Mouse (Mus musculus) hindbrain, embryonic 13.5 days (tissue): ENCODE measurements around the gene Bhlha9. TPM values are rescaled to one million over a fixed set of nuclear protein-coding genes. Genes with fewer than 3 reads are reported as not detected.
"Not testable (repeated sequence)": the region's sequence is repeated elsewhere in the genome, so short reads cannot be mapped to it uniquely, and the experiment has no call there.

Experiments used
- ATAC-seq: fragments of 200-750 bp; cut with Nextera tagmentation; 2 replicates; pipeline ENCODE4 v1.8.0; 2017; ENCODE audit warnings: moderate TSS enrichment; ENCODE audit not compliant: low FRiP score
- H3K27ac ChIP-seq: fragments of 300-500 bp; sonication (generic); 2 replicates; pipeline ENCODE4 v1.5.1; 2015; ENCODE audit warnings: inconsistent platforms, mild to moderate bottlenecking, moderate library complexity
- H3K27me3 ChIP-seq: fragments of 300-500 bp; sonication (generic); 2 replicates; pipeline ENCODE4 v1.6.1; 2015; ENCODE audit warnings: mild to moderate bottlenecking, inconsistent platforms
- H3K36me3 ChIP-seq: fragments of 300-500 bp; sonication (generic); 2 replicates; pipeline ENCODE4 v1.6.1; 2015; ENCODE audit warnings: mild to moderate bottlenecking, inconsistent platforms
- H3K4me1 ChIP-seq: fragments of 300-500 bp; sonication (generic); replicated peaks from 2 replicates; pipeline ENCODE4 v1.6.1; 2015; ENCODE audit warnings: inconsistent platforms
- H3K4me2 ChIP-seq: fragments of 300-500 bp; sonication (generic); 2 replicates; pipeline ENCODE4 v1.6.1; 2015; ENCODE audit warnings: inconsistent platforms, mild to moderate bottlenecking, moderate library complexity
- H3K4me3 ChIP-seq: fragments of 300-500 bp; sonication (generic); 2 replicates; pipeline ENCODE4 v1.5.1; 2015; ENCODE audit warnings: mild to moderate bottlenecking, inconsistent platforms
- H3K9ac ChIP-seq: fragments of 300-500 bp; sonication (generic); 2 replicates; pipeline ENCODE4 v1.6.1; 2015; ENCODE audit warnings: mild to moderate bottlenecking, inconsistent platforms
- H3K9me3 ChIP-seq: fragments of 300-500 bp; sonication (generic); 2 replicates; pipeline ENCODE4 v1.6.1; 2016; ENCODE audit warnings: inconsistent platforms
- WGBS: fragments of 180-500 bp; shearing (Covaris S2); methylation state at CpG from one replicate; pipeline ENCODE4 v1.1.7; 2015; 5-methylcytosine and 5-hydroxymethylcytosine counted together
- polyA plus RNA-seq: library from polyadenylated mRNA; unstranded; fragments of >200 nt; fragmentation: Nextera tagmentation; extraction: Ambion mirVana; gene quantifications from 2 replicates; pipeline ENCODE4 v1.2.1, GENCODE M21; 2015

Bhlha9 gene
- polyA plus RNA-seq, 1 experiment from 2014 or later = 0.60 TPM

DNA sequence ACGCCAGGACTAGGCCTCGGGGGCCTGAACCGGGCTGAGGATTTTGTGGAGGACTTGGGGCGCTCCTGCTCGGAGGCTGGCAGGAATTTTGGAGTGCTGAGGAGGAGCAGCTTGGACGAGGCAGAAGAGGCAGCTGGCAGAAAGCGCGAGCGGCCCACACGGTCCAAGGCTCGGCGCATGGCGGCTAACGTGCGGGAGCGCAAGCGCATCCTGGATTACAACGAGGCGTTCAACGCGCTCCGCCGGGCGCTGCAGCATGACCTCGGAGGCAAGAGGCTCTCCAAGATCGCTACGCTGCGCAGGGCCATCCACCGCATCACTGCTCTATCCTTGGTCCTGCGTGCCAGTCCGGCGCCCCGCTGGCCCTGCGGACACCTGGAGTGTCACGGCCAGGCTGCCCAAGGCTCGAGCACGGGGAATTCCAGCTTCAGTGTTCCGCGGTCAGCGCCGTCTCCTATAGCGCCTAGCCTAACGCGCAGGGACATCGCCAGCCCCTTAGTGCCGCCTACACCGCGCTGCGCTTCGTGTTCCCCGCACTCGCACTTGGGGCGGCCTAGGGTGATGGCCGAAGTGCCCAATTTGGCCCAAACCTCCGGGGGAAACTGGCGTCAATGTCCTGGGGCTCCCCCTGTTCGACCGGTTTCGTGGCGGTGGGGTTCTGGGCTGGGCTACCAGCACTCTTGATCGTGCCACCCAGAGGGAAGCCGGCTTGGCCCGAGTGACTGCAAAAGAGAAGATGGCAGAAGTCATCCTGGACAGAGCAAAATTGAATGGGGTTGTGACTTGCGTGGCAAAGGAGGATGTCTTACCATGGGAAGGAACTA is 503 bp downstream of the Bhlha9 start:
- WGBS = 3% methylated on average over 63 of the region's 64 CpGs

DNA sequence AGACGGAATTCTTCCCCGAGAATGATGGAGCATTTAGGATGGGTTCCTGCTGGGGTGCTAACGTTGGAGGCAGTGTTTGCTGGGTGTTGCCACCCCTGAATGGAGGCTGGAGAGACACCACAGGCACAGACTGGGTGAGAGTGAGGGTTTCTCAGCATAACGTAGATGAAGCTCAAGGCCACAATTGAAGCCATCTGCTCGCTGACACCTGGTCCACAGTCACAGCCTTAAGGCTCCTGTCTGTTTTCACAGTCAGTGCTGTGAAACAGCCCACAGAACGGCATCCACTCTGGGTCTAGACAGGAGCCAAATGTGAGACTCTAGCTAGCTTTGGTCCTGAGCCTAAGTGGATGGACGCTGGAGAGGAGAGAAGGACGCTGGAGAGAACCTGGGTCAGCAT is 1.9 kb downstream of the Bhlha9 start:
- H3K4me1 ChIP-seq = peaks cover 13% of the 10 kb centered on the region
- H3K27ac ChIP-seq = no peak overlapping the region
- no peak for ATAC-seq
- H3K4me2 ChIP-seq = no peak overlapping the region
- peaks cover 68% of the 10 kb centered on the region for H3K27me3 ChIP-seq
- 63% methylated on average over 8 of the region's 8 CpGs for WGBS
- no peak overlapping the region for H3K4me3 ChIP-seq
- no peak overlapping the region for H3K9ac ChIP-seq
- H3K36me3 ChIP-seq = no peaks in the 10 kb centered on the region
- H3K9me3 ChIP-seq = no peaks in the 10 kb centered on the region

More for the DNA sequence above, 503 bp downstream of the Bhlha9 start:
- Histone ChIP-seq H3K27ac (no peak overlapping the region), H3K9ac (peak overlapping the region; percentile 74), H3K36me3 (no peaks in the 10 kb centered on the region), H3K27me3 (peaks cover 75% of the 10 kb centered on the region), H3K4me2 (peak overlapping the region; percentile 76), H3K4me1 (peaks cover 13% of the 10 kb centered on the region), H3K4me3 (peak overlapping the region; percentile 44), H3K9me3 (no peaks in the 10 kb centered on the region)
- 0 out of 2 replicates have a peak, but pooled peaks have one; percentile 36 for ATAC-seq

DNA sequence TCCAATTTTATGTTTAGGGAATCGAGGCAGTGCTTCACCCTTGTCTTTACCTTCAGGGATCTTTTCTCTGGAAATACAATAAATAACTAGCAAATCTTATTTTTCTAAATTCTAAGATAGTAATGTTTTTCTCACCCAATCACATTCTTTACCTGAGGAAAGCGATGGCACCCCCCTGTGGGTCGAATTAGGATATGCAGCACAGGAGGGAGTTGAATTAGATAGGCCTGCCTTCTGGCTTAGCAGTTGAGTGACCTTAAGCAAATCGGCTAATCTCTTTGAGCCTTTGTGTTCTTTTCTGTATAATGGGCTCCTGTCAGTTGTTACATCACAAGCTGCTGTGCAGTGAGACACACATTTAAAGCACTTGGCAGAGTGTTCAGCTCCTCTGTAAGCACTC is 2.4 kb downstream of the Bhlha9 start:
- Histone ChIP-seq H3K4me3 (no peak overlapping the region), H3K27me3 (peaks cover 65% of the 10 kb centered on the region), H3K27ac (no peak overlapping the region), H3K9me3 (no peaks in the 10 kb centered on the region), H3K9ac (no peak overlapping the region), H3K4me1 (peaks cover 14% of the 10 kb centered on the region), H3K4me2 (no peak overlapping the region), H3K36me3 (no peaks in the 10 kb centered on the region)
- no peak for ATAC-seq
- 44% methylated on average over 4 of the region's 4 CpGs for WGBS

DNA sequence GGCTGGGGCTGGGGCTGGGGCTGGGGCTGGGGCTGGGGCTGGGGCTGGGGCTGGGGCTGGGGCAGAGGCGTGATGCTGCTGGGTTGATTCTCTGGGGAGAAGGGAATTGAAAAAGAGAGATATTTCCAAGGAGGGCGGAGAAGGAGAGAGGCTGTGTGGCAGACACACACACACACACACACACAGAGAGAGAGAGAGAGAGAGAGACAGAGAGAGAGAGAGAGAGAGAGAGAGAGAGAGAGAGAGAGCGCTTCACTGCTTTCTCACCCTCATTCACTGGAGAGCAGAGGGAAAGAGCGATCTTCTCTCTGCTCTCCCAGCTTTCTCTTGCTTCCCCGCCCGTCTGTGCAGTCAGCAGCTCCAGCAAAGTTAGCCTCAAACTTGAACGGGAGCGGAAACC is 7.2 kb downstream of the Bhlha9 start, which contains the start of gene Trarg1:
Trarg1 (plus strand) TSS at position 301 of the 400 bp plus-strand sequence.
- not testable (repeated sequence) for H3K4me1 ChIP-seq, H3K36me3 ChIP-seq, ATAC-seq, H3K4me3 ChIP-seq, H3K4me2 ChIP-seq, H3K9ac ChIP-seq, H3K9me3 ChIP-seq, H3K27ac ChIP-seq
- H3K27me3 ChIP-seq = peaks cover 27% of the 10 kb centered on the region
- WGBS = 45% methylated on average over 7 of the region's 8 CpGs

DNA sequence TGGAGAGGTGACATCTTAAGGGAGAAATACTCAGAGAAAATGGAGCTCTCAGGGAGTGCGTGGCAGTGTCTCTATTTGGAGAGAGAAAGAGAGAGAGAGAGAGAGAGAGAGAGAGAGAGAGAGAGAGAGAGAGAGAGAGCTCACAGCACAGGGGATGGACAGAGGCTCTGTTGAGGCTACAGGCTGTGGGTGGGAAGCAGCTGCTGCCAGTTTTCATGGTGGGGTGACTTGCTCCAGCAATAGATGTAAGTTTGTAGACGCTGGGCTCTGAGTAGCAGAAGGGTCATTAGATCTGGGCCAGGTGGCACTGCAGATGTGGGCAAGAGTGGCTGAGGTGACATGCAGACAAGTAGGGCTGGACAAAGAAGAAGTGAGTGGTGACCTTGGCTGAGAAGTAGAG is 13.3 kb downstream of the Bhlha9 start:
- Histone ChIP-seq H3K27me3 (peaks cover 4% of the 10 kb centered on the region; the same call in 1 of the 2 replicates), H3K36me3 (no peaks in the 10 kb centered on the region), H3K9ac (no peak overlapping the region), H3K27ac (no peak overlapping the region), H3K4me2 (no peak overlapping the region), H3K4me3 (no peak overlapping the region), H3K4me1 (no peaks in the 10 kb centered on the region), H3K9me3 (no peaks in the 10 kb centered on the region)
- WGBS = 70% methylated on average over 2 of the region's 2 CpGs
- ATAC-seq = no peak

DNA sequence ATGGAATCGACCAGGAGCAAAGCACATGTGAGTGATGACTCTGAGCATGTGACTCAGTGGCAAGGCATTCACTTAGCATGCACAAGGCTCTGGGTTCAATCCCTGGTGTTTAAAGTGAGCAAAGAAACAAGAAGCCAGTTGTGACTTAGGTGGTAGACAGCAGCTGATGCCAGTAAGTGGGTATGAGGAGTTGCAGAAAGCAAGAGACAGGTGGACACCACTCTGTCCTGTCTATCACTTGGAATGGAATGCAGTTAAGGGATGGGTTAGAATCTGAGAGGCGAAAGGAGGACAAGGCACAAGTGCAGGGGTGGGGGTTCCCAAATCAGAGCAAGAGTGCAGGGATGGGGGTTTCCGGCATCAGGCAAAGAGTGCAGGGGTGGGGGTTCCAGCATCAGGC is 19.8 kb downstream of the Bhlha9 start:
- H3K27me3 ChIP-seq = no peaks in the 10 kb centered on the region
- ATAC-seq = no peak
- no peaks in the 10 kb centered on the region for H3K36me3 ChIP-seq
- WGBS = 81% methylated on average over 3 of the region's 3 CpGs
- no peak overlapping the region for H3K9ac ChIP-seq
- no peak overlapping the region for H3K4me3 ChIP-seq
- no peak overlapping the region for H3K27ac ChIP-seq
- no peaks in the 10 kb centered on the region for H3K9me3 ChIP-seq
- H3K4me2 ChIP-seq = no peak overlapping the region
- H3K4me1 ChIP-seq = no peaks in the 10 kb centered on the region

DNA sequence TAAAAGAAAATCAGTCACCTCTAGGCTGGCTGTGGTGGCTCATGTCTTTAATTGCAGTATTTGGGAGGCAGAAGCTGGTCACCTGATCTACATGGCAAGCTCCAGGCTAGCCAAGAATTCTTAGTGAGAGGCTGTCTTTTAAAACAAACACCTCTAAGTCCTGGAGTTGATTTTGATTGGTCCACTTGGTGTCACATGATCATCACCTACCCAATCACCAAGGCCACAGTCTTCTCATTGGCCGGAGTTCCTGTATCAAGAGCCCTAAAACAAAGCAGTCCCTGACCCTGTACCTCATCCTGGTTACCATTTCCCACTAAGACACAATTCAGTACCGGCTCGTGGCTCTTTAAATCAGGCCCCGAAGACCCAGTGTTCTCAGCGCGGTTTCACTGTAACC is 23.5 kb downstream of the Bhlha9 start:
- Histone ChIP-seq H3K4me3 (no peak overlapping the region), H3K9ac (no peak overlapping the region), H3K9me3 (no peaks in the 10 kb centered on the region), H3K27ac (no peak overlapping the region), H3K27me3 (no peaks in the 10 kb centered on the region), H3K4me2 (no peak overlapping the region), H3K4me1 (no peaks in the 10 kb centered on the region), H3K36me3 (no peaks in the 10 kb centered on the region)
- ATAC-seq = no peak
- 68% methylated on average over 6 of the region's 6 CpGs for WGBS

DNA sequence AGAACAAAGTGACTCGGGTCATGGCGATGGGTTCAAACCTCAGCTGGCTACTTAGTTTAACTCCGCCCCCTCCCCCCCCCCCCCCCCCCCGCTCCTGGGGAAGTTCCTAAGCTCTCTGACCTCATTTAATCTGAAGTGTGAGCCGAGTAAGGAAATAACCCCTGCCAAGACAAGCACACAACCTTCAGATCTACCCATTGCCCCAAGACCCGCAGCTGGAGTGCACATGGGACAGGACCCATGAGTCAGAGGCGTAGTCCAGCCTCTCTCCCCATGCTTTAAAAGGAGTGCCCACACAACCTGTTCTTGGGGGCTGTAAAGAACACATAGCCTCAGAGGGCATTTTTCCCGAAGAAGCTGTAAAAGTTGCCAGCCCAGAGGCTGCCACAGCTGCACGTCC is 27.4 kb downstream of the Bhlha9 start:
- 81% methylated on average over 7 of the region's 9 CpGs for WGBS
- Histone ChIP-seq H3K4me2 (peak overlapping the region; percentile 17), H3K4me1 (no peaks in the 10 kb centered on the region), H3K4me3 (no peak overlapping the region), H3K9ac (no peak overlapping the region), H3K27ac (no peak overlapping the region), H3K9me3 (no peaks in the 10 kb centered on the region), H3K36me3 (no peaks in the 10 kb centered on the region), H3K27me3 (no peaks in the 10 kb centered on the region)
- no peak for ATAC-seq

DNA sequence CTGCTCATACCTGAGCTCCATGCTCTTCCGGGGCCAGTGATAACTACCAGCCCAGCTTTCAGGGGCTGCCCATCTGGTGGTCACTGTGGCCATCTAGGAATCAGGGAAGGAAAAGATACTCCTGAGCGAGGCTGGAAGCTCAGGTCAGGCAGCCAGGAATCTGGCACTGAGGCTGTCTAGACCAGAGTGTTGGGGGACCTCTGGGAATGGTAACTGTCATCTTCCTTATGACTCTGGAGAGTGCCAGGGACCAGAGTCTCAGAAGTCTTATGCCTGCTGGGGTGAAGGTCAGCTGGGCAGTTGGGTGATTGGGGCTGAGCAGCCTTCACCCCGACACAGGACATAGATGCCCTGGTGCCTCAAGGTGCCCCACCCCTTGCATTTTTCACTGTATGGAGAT is 35.4 kb downstream of the Bhlha9 start:
- Histone ChIP-seq H3K9me3 (no peaks in the 10 kb centered on the region), H3K36me3 (no peaks in the 10 kb centered on the region), H3K4me3 (no peak overlapping the region), H3K27me3 (no peaks in the 10 kb centered on the region), H3K27ac (no peak overlapping the region), H3K9ac (no peak overlapping the region), H3K4me2 (no peak overlapping the region), H3K4me1 (peaks cover 15% of the 10 kb centered on the region)
- WGBS = 95% methylated on average over 3 of the region's 3 CpGs
- ATAC-seq = no peak

DNA sequence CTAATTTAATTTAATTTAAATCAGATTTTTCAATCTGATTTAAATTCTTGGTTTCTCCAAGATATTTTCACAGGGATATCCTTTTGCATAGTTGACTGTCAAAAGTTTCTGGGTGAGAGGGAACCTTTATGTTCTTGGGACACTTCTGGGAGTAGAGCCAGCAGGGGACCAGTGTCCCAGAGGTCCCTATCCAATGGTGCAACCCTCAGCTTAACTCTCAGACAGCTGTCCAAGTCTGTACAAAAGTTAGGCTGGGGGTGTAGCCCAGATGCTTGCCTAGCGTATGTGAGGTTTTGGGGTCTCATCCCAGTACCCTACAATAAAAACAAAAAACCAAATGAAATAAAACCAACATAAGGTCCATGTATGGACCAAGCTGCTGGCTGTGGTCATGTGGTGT is 35.8 kb downstream of the Bhlha9 start:
- Histone ChIP-seq H3K9ac (no peak overlapping the region), H3K27ac (no peak overlapping the region), H3K4me2 (no peak overlapping the region), H3K4me1 (peaks cover 15% of the 10 kb centered on the region), H3K9me3 (no peaks in the 10 kb centered on the region), H3K36me3 (no peaks in the 10 kb centered on the region), H3K4me3 (no peak overlapping the region), H3K27me3 (no peaks in the 10 kb centered on the region)
- WGBS = 87% methylated on average over 1 of the region's 1 CpGs
- no peak for ATAC-seq

DNA sequence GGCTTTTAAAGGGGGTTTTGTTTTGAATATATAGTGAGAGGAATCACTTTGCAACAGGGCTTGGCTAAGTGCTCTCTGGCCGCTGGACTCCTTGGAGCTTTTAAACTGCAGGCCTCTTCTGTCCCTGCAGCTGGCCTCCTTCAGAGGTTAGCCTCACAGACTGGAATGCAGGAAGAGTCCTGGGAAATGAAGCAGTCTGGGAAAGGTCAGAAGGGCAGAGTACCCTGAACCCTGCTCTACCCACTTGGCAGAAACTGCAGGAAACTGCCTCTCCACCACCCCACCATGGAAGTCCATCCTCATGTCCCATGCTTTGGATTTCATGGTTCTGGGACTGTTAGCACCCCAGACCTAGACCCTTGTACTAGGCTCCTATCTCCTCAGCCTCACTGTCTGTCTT is 36.6 kb downstream of the Bhlha9 start:
- Histone ChIP-seq H3K9ac (no peak overlapping the region), H3K4me3 (no peak overlapping the region), H3K36me3 (no peaks in the 10 kb centered on the region), H3K4me2 (no peak overlapping the region), H3K4me1 (peaks cover 15% of the 10 kb centered on the region), H3K27ac (no peak overlapping the region), H3K27me3 (no peaks in the 10 kb centered on the region), H3K9me3 (no peaks in the 10 kb centered on the region)
- no peak for ATAC-seq
- WGBS = 46% methylated on average over 1 of the region's 1 CpGs

DNA sequence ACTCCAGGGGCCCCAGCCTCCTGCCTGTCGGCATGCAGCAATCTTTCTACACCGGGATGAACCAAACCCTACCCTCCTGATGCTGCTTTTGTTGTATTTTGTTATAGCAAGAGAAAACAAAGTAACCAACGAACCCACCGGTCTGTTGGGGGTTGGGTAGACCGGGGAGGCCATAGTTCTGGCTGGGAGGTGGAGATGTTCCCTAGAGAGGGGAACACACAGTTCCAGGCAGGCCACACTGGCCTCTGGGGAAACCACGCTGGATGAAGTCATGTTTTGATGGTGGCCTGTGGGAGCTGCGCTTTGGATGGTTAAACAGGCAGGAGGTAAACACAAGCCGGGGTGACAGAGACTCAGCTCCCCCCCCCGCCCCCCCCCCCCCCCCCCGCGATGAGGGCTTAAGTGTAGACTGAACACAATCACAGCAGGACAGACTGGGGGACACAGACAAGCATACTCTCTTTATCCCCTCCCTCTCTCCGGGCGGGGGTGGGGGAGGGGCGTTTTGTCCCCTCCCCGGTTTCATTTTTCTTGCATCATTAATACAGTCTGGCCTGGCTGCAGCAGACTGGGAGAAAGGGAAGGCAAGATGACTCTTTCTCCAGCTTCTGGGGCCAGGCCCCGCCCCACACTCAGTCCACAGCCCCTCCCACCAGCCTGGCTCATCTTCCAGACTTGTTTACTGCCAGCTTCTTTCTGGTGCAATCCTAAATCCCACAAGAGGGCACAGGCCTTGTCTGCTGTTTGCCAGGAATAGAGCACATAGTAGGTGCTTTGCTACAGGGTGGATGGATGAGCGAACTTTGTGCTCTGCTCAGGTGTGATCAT is 37.6 kb downstream of the Bhlha9 start:
- WGBS = 23% methylated on average over 11 of the region's 17 CpGs
- ATAC-seq = no peak
- Histone ChIP-seq H3K27me3 (no peaks in the 10 kb centered on the region), H3K36me3 (no peaks in the 10 kb centered on the region), H3K4me1 (peaks cover 15% of the 10 kb centered on the region), H3K9ac (no peak overlapping the region), H3K4me3 (no peak overlapping the region), H3K27ac (no peak overlapping the region), H3K9me3 (no peaks in the 10 kb centered on the region), H3K4me2 (peak overlapping the region; percentile 25; the same call in 1 of the 2 replicates)
